Mouse (Mus musculus) forebrain, embryonic 16.5 days (tissue): ENCODE data around the gene Ppm1g. TPM values are rescaled to one million over a fixed set of nuclear protein-coding genes. Genes with fewer than 3 reads are reported as not detected.

ENCODE experiments used
- ATAC-seq: fragments of 200-750 bp; cut with Nextera tagmentation; 2 replicates; pipeline ENCODE4 v1.8.0; 2017; ENCODE audit warnings: mild to moderate bottlenecking, moderate library complexity
- H3K27ac ChIP-seq: fragments of 300-500 bp; sonication (generic); 2 replicates; pipeline ENCODE4 v1.5.1; 2014; ENCODE audit warnings: low read length, control low read depth
- H3K27me3 ChIP-seq: fragments of 300-500 bp; sonication (generic); replicated peaks from 2 replicates; pipeline ENCODE4 v1.6.1; 2014; ENCODE audit warnings: low read length; ENCODE audit not compliant: control insufficient read depth, insufficient read depth
- H3K36me3 ChIP-seq: fragments of 300-500 bp; sonication (generic); 2 replicates; pipeline ENCODE4 v1.6.1; 2014; ENCODE audit not compliant: control insufficient read depth, insufficient read depth
- H3K4me1 ChIP-seq: fragments of 300-500 bp; sonication (generic); replicated peaks from 2 replicates; pipeline ENCODE4 v1.6.1; 2014; ENCODE audit warnings: low read length; ENCODE audit not compliant: control insufficient read depth, insufficient read depth
- H3K4me2 ChIP-seq: fragments of 300-500 bp; sonication (generic); 2 replicates; pipeline ENCODE4 v1.6.1; 2014; ENCODE audit warnings: mild to moderate bottlenecking, low read length, control low read depth
- H3K4me3 ChIP-seq: fragments of 300-500 bp; sonication (generic); replicated peaks from 2 replicates; pipeline ENCODE4 v1.5.1; 2014; ENCODE audit warnings: mild to moderate bottlenecking, low read length, control low read depth
- H3K9ac ChIP-seq: fragments of 300-500 bp; sonication (generic); replicated peaks from 2 replicates; pipeline ENCODE4 v1.6.1; 2014; ENCODE audit warnings: low read depth, low read length, control low read depth
- H3K9me3 ChIP-seq: fragments of 300-500 bp; sonication (generic); 2 replicates; pipeline ENCODE4 v1.6.1; 2016; ENCODE audit warnings: low read length; ENCODE audit not compliant: control insufficient read depth
- whole genome bisulfite sequencing: fragments of 180-500 bp; shearing (Covaris S2); extraction: QIAGEN DNeasy Blood & Tissue Kit; methylation state at CpG from one replicate; pipeline ENCODE4 v1.1.7; 2014; 5-methylcytosine and 5-hydroxymethylcytosine counted together
- polyA plus RNA-seq: library from polyadenylated mRNA; unstranded; fragments of >200 nt; fragmentation: Nextera tagmentation; extraction: Ambion mirVana; gene quantifications from 2 replicates; pipeline ENCODE4 v1.2.1, GENCODE M21; 2015

Gene Ppm1g
- polyA plus RNA-seq, 1 experiment from 2014 or later = 175 TPM

DNA sequence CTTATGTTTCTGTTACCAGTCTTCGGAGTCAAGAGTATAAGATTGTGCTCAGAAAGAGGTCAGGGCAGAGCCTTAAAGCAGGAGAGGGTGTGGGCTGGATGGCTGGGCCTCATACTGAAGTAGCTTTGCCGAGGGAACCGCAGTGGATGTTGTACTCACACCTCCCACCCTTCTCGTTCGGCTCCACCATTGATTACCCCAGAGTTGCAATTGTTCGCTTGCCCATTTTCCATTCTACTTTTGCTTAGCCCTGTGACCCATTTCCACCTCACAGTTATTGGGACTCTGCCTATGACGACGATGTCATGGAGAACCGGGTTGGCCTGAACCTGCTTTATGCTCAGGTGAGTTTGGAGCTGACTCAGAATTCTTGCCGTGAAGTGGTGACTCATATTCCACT lies 24.3 kb downstream of the Ppm1g start:
- Histone ChIP-seq H3K4me3 (no peak overlapping the region), H3K27ac (no peak overlapping the region), H3K9me3 (peaks cover 3% of the 10 kb centered on the region), H3K4me2 (no peak overlapping the region), H3K4me1 (peaks cover 25% of the 10 kb centered on the region), H3K36me3 (peaks cover 49% of the 10 kb centered on the region), H3K9ac (no peak overlapping the region), H3K27me3 (no peaks in the 10 kb centered on the region)
- WGBS = 94% methylated on average over 10 of the region's 10 CpGs
- ATAC-seq = no peak

DNA sequence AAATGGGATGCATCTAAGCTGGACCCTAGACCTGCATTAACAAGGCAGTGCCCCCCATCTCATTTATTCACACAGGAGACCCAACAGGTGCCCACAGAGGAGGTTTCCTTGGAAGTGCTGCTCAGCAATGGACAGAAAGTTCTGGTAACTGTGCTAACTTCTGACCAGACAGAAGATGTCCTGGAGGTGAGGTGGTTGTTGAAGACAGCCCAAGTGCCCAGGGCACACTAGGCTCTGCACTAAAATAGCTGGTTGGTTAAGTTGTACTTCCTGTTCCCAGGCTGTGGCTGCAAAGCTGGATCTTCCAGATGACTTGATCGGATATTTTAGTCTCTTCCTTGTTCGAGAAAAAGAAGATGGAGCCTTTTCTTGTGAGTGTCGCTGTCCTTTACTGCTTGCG lies 24.8 kb downstream of the Ppm1g start:
- H3K9me3 ChIP-seq = peaks cover 3% of the 10 kb centered on the region
- H3K4me3 ChIP-seq = no peak overlapping the region
- H3K9ac ChIP-seq = no peak overlapping the region
- H3K36me3 ChIP-seq = peaks cover 49% of the 10 kb centered on the region
- no peak overlapping the region for H3K4me2 ChIP-seq
- no peaks in the 10 kb centered on the region for H3K27me3 ChIP-seq
- no peak for ATAC-seq
- peaks cover 22% of the 10 kb centered on the region for H3K4me1 ChIP-seq
- no peak overlapping the region for H3K27ac ChIP-seq
- 97% methylated on average over 4 of the region's 4 CpGs for WGBS

DNA sequence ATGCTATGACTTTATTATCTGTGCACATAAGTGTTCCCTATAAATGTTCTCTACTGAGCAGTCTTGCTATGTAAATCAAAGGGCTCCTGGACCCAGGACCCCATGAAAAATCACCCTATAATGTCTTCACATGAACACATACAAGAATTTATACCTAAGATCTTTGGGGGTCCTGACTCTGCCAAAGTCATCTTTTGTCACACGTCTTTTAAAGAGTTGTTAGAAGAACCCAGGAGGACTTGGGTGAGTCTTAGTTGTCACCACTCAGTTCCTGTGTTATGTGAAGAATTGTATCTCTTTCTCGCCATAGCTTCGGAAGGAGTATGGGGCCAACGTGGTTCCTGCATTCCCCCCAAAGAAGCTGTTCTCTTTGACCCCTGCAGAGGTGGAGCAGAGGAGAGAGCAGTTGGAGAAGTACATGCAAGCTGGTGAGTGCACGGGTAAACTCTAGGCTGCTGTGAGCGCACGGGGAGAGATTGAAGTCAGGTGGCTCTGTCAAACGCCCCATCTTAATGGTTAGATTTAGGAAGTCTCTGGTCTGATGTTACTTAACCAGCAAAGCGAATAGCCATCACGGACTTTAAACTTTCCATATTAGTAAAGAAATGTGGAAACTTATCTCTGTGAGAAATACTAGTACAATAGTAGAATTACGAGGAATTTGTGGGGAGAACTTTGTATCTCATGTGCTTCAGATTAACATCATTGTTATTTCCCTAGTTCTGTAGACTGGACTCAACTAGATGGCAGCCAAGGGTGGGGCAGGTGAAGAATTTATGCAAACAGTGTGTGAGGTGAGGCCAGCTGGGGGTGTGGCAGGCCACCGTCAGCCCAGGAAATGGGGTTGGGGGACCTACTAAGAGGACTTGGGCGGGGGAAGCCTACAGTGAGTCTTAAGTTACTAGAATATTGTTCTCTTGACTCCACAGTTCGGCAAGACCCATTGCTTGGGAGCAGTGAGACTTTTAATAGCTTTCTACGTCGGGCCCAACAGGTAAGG lies 25.7 kb downstream of the Ppm1g start:
- Histone ChIP-seq H3K27me3 (no peaks in the 10 kb centered on the region), H3K4me1 (peaks cover 17% of the 10 kb centered on the region), H3K4me3 (no peak overlapping the region), H3K9me3 (no peaks in the 10 kb centered on the region), H3K4me2 (no peak overlapping the region; the same call in 1 of the 2 replicates), H3K9ac (no peak overlapping the region), H3K27ac (no peak overlapping the region), H3K36me3 (peaks cover 51% of the 10 kb centered on the region)
- no peak for ATAC-seq
- WGBS = 93% methylated on average over 16 of the region's 16 CpGs

DNA sequence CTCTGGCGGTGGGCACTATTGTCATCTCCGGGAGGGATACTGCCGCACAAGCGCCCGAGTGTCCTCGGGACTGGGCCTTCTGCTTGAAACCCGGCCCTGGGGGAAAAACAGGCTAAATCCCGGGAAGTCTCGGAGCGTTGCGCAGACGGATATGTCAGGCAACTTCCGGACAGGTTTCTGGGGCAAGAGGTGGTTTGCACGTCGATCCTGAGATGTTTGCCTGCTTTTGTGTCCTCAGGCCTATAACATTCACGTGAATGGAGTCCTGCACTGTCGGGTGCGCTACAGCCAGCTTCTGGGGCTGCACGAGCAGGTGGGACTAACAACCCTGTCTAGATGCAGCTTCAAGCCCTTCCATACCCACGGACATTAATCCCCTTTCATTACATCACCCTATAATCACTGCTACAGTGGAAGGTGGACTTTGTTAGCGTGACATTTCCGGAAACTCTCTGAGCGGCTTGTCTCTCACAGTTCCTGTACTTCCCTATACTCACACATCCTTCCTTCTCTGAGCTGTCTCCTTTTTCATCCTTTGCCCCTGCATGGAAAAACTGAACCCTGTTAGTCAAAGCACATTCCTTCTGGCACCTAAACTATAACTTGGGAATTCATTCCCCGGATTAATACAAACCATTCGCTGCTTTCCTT lies 26.7 kb downstream of the Ppm1g start:
- 13% methylated on average over 25 of the region's 25 CpGs for WGBS
- H3K4me3 ChIP-seq = peak overlapping the region; percentile 95

DNA sequence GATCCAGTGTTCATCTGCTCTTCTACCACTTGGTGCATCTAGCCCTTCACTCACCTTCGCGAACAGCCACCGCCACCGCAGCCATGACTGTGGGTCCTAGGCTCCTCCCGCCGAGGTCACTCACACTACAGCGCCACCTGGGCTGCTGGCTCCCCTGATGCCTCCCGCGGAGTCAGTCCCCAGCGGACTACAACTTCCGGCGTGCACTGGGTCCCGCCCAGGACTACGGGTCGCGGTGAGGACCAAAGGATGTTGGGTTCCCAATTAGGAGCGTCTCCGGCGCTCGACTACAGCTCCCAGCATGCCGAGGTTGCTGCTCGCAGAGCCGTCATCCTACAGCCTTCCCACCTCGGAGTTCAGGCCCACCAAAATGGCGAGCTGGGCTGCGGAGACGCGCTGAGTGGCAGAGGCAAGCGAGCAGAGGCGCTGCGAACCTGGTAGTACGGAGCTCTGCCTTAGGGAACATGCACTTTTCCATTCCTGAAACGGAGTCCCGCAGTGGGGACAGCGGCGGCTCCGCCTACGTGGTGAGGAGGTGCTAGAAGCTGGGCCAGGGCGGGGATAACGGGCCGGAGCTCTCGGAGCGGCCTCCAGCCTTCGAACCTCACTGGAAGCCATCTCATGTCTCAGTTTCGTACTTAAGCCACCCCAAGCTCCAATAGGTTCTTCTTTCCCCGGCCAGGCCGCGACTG lies 27.4 kb downstream of the Ppm1g start, which contains the start of the genes Snx17 and Eif2b4:
TSS of gene Snx17 (plus strand) at position 289 of the 692 bp plus-strand sequence.
TSS of gene Eif2b4 (minus strand) at position 492 of the 692 bp plus-strand sequence.
- Histone ChIP-seq H3K27ac (peak within 1 kb of the TSS; percentile 87), H3K4me3 (peak within 1 kb of the TSS; percentile 95), H3K4me1 (peaks cover 17% of the 10 kb centered on the region), H3K4me2 (peak within 1 kb of the TSS; percentile 92), H3K9me3 (no peaks in the 10 kb centered on the region), H3K27me3 (no peaks in the 10 kb centered on the region), H3K36me3 (peaks cover 43% of the 10 kb centered on the region), H3K9ac (peak within 1 kb of the TSS; percentile 91)
- peak; percentile 98 for ATAC-seq
- under 1% methylated on average over 48 of the region's 48 CpGs for WGBS

More for the DNA sequence above, 26.7 kb downstream of the Ppm1g start:
- Histone ChIP-seq H3K4me2 (peak overlapping the region; percentile 92), H3K36me3 (peaks cover 44% of the 10 kb centered on the region), H3K9ac (peak overlapping the region; percentile 91), H3K27me3 (no peaks in the 10 kb centered on the region), H3K9me3 (no peaks in the 10 kb centered on the region), H3K27ac (peak overlapping the region; percentile 87), H3K4me1 (peaks cover 17% of the 10 kb centered on the region)
- no peak for ATAC-seq

DNA sequence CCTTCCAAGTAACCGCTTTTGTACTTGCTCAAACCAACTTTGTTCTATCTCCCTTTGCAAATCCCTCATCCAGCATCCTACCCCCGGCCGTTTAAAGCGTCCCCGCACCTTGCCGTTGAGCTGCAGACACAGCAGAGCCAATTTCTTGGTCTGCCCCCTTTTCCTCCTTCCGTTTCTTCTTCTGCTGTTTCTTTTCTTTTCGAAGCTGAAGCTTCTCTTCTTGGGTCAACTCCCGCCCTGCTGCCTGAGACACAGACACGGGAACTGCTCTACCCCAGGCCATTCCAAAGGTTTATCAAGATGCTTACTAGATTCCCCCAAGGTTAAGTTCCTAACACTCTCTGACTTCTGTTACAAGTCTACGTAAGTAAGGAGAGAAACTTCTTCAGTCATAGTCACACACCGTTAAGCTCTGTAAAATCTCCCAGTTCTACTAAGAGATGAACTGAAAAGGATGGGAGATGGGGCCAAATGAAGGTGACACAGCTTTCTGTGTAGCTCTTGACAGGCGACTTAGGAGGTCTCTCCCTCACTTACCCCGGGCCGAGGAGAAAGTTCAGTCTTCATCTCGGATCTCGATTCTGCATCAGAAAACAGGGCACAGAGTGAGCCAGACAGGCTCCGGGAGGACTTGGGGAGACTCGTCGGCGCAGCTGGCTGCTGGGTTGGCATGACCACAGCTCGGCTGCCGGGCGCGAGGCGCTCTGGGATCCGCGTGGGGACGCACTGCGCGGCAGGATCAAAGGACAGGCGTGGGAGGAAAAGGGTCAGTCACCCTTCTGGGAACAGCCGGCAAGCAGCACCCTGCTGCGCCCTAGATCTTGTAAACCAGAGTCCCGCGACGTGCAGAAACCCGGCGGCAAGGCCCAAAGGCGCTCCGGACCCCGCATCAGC lies 28.2 kb downstream of the Ppm1g start:
- H3K36me3 ChIP-seq = peaks cover 43% of the 10 kb centered on the region
- H3K4me3 ChIP-seq = peak overlapping the region; percentile 95
- peak overlapping the region; percentile 90 for H3K9ac ChIP-seq
- H3K4me1 ChIP-seq = peaks cover 17% of the 10 kb centered on the region
- H3K9me3 ChIP-seq = no peaks in the 10 kb centered on the region
- peak overlapping the region; percentile 65 for H3K27ac ChIP-seq
- ATAC-seq = peak; percentile 47
- 14% methylated on average over 42 of the region's 42 CpGs for WGBS
- no peaks in the 10 kb centered on the region for H3K27me3 ChIP-seq
- H3K4me2 ChIP-seq = peak overlapping the region; percentile 90

DNA sequence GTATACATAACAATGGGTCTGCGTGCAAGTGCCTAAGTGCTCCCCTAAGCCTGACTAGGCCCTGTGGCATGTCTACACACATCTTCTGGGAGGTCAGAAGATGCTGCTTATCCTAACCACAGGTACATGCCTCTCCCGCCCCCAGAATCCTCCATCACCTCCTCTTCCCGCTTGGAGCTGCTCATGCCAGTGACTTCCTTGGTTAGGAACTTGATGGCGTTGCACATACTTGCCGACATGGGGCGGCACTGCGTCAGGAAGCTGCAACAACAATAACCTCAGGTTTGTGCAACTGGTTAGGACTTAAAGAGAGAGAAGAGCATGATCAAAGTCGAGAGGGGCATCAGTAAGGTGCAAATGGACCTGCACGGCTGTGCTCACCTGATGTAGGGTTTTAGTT lies 30.3 kb downstream of the Ppm1g start:
- 94% methylated on average over 9 of the region's 9 CpGs for WGBS
- H3K4me3 ChIP-seq = no peak overlapping the region

DNA sequence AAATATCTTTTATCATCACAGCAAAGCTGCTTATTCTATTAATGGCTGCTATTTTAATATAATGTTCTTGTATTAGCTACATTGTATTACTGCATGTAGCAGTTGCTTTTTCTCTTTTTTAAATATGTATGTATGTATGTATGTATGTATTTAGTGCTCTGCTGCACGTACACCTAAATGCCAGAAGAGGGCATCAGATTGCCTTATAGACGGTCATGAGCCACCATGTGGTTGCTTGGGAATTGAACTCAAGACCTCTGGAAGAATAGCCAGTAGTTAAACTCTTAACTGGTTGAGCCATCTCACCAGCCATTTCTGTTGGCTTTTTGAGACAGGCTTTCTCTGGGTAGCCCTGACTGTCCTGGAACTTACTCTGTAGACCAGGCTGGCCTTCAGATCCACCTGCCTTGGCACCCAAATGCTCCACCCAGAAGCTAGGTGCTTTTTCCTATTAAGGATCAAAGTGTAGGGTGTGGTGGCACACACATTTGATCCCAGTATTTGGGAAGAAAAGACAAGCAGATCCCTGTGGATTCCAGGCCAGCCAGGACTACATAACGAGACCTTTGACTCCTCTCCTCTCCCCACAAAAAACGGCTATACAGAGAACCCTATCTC lies 32.2 kb downstream of the Ppm1g start:
- no peak overlapping the region for H3K4me3 ChIP-seq
- no peak overlapping the region for H3K9ac ChIP-seq
- H3K4me1 ChIP-seq = peaks cover 8% of the 10 kb centered on the region
- no peaks in the 10 kb centered on the region for H3K9me3 ChIP-seq
- no peak overlapping the region for H3K4me2 ChIP-seq
- H3K36me3 ChIP-seq = peaks cover 27% of the 10 kb centered on the region
- 72% methylated on average over 4 of the region's 4 CpGs for WGBS
- H3K27ac ChIP-seq = no peak overlapping the region
- no peak for ATAC-seq
- no peaks in the 10 kb centered on the region for H3K27me3 ChIP-seq

More for the DNA sequence above, 30.3 kb downstream of the Ppm1g start:
- Histone ChIP-seq H3K27ac (no peak overlapping the region), H3K4me1 (peaks cover 17% of the 10 kb centered on the region), H3K9me3 (no peaks in the 10 kb centered on the region), H3K36me3 (peaks cover 29% of the 10 kb centered on the region), H3K4me2 (no peak overlapping the region), H3K9ac (no peak overlapping the region), H3K27me3 (no peaks in the 10 kb centered on the region)
- no peak for ATAC-seq
